Mouse (Mus musculus) hindbrain, postnatal 0 days (tissue): ENCODE results near the gene Grk6. TPM values are rescaled to one million over a fixed set of nuclear protein-coding genes. Genes with fewer than 3 reads are reported as not detected.
A peak's percentile ranks its signal among the peaks of the same experiment; 100 is the strongest.

Experiments
- ATAC-seq: fragments of 200-750 bp; cut with Nextera tagmentation; 2 replicates; pipeline ENCODE4 v1.8.0; 2017; ENCODE audit warnings: mild to moderate bottlenecking, moderate TSS enrichment, moderate library complexity
- DNase-seq: peaks from one replicate; pipeline ENCODE4 v3.0.0-alpha.2; 2015; ENCODE audit warnings: low spot score
- H3K27ac ChIP-seq: fragments of 300-500 bp; sonication (generic); 2 replicates; pipeline ENCODE4 v1.5.1; 2014; ENCODE audit warnings: mild to moderate bottlenecking
- H3K27me3 ChIP-seq: fragments of 300-500 bp; sonication (generic); 2 replicates; pipeline ENCODE4 v1.6.1; 2014; ENCODE audit warnings: low read length, mixed read lengths; ENCODE audit not compliant: insufficient read depth
- H3K36me3 ChIP-seq: fragments of 300-500 bp; sonication (generic); 2 replicates; pipeline ENCODE4 v1.6.1; 2014; ENCODE audit warnings: low read length, mixed read lengths; ENCODE audit not compliant: insufficient read depth
- H3K4me1 ChIP-seq: fragments of 300-500 bp; sonication (generic); 2 replicates; pipeline ENCODE4 v1.6.1; 2014; ENCODE audit warnings: antibody characterized with exemption, low read length, mixed read lengths; ENCODE audit not compliant: insufficient read depth
- H3K4me2 ChIP-seq: fragments of 300-500 bp; sonication (generic); 2 replicates; pipeline ENCODE4 v1.6.1; 2014; ENCODE audit warnings: low read depth, mild to moderate bottlenecking, low read length, moderate library complexity, mixed read lengths
- H3K4me3 ChIP-seq: fragments of 300-500 bp; sonication (generic); 2 replicates; pipeline ENCODE4 v1.5.1; 2014; ENCODE audit warnings: low read length
- H3K9ac ChIP-seq: fragments of 300-500 bp; sonication (generic); replicated peaks from 2 replicates; pipeline ENCODE4 v1.6.1; 2014; ENCODE audit warnings: mild to moderate bottlenecking, low read length, moderate library complexity, mixed read lengths
- H3K9me3 ChIP-seq: fragments of 300-500 bp; sonication (generic); 2 replicates; pipeline ENCODE4 v1.6.1; 2016; ENCODE audit warnings: low read length, mixed read lengths
- CTCF ChIP-seq: IDR thresholded peaks from 2 replicates; pipeline ENCODE4 v1.5.1; 2016; ENCODE audit warnings: antibody characterized with exemption, control low read depth, low read depth
- WGBS: fragments of 180-500 bp; shearing (Covaris S2); extraction: QIAGEN DNeasy Blood & Tissue Kit; methylation state at CpG from one replicate; pipeline ENCODE4 v1.1.7; 2014; 5-methylcytosine and 5-hydroxymethylcytosine counted together
- polyA plus RNA-seq: library from polyadenylated mRNA; unstranded; fragments of >200 nt; fragmentation: Nextera tagmentation; extraction: Ambion mirVana; gene quantifications from 2 replicates; pipeline ENCODE4 v1.2.1, GENCODE M21; 2015
- total RNA-seq: library from RNA; depleted of rRNA; stranded (reverse); fragments of >200 nt; gene quantifications from 2 replicates; pipeline ENCODE4 v1.2.3, GENCODE M21; 2014

Grk6 gene
- total and polyA plus RNA-seq, 2 experiments from 2014 or later = 34.7 to 72.2 TPM

DNA sequence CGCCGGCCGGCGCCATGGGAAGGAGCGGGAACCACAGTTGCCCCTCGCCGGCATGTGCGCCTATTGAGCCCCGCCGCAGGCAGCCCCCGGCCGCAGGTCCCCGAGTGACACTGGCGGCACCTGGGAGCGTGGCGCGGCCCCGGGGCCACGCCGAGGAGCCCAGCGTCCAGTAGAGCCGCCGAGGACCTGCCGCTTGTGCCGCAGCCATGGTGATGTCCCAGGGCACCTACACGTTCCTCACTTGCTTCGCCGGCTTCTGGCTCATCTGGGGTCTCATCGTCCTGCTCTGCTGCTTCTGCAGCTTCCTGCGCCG lies 26.9 kb downstream of the Grk6 start:
- Histone ChIP-seq H3K4me2 (peak overlapping the region; percentile 99), H3K27me3 (no peaks in the 10 kb centered on the region), H3K4me3 (peak overlapping the region; percentile 53), H3K9me3 (no peaks in the 10 kb centered on the region), H3K4me1 (peaks cover 26% of the 10 kb centered on the region), H3K27ac (peak overlapping the region; percentile 89), H3K36me3 (peaks cover 12% of the 10 kb centered on the region), H3K9ac (peak overlapping the region; percentile 75)
- DNase-seq = no peak
- peak; percentile 11 for ATAC-seq
- no peak for TF ChIP-seq CTCF
- WGBS = 0% methylated on average over 24 of the region's 31 CpGs

DNA sequence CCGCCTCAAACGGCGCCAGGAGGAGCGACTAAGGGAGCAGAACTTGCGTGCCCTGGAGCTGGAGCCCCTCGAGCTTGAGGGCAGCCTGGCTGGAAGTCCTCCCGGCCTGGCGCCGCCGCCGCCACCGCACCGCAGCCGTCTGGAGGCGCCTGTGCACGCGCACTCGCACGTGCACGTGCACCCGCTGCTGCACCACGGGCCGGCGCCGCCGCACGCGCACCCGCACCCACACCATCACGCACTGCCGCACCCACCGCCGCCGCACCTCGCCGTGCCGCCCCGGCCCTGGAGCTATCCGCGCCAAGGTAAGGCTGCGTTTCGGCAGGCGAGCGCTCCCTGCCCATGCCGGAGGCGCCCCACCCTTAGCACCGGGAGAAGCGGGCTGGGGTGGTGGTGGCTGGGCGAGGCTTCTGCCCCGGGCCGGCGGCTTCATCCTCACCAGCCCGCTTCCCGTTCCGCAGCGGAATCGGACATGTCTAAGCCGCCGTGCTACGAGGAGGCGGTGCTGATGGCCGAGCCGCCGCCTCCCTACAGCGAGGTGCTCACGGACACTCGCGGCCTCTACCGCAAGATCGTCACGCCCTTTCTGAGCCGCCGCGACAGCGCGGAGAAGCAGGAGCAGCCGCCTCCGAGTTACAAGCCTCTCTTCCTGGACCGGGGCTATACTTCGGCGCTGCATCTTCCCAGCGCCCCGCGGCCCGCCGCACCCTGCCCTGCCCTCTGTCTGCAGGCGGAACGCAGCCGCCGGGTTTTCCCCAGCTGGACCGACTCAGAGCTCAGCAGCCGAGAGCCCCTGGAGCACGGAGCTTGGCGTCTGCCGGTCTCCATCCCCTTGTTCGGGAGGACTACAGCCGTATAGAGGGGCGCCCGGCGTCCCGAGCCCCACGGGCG lies 27.5 kb downstream of the Grk6 start:
- peak; percentile 30 for ATAC-seq
- no peak; the same call in 1 of the 2 replicates for TF ChIP-seq CTCF
- DNase-seq = peak; percentile 86
- Histone ChIP-seq H3K4me1 (peaks cover 26% of the 10 kb centered on the region), H3K27ac (peak overlapping the region; percentile 89), H3K4me2 (peak overlapping the region; percentile 99), H3K9me3 (no peaks in the 10 kb centered on the region), H3K9ac (peak overlapping the region; percentile 75), H3K27me3 (no peaks in the 10 kb centered on the region), H3K36me3 (peaks cover 17% of the 10 kb centered on the region), H3K4me3 (peak overlapping the region; percentile 53)
- WGBS = under 1% methylated on average over 93 of the region's 103 CpGs

DNA sequence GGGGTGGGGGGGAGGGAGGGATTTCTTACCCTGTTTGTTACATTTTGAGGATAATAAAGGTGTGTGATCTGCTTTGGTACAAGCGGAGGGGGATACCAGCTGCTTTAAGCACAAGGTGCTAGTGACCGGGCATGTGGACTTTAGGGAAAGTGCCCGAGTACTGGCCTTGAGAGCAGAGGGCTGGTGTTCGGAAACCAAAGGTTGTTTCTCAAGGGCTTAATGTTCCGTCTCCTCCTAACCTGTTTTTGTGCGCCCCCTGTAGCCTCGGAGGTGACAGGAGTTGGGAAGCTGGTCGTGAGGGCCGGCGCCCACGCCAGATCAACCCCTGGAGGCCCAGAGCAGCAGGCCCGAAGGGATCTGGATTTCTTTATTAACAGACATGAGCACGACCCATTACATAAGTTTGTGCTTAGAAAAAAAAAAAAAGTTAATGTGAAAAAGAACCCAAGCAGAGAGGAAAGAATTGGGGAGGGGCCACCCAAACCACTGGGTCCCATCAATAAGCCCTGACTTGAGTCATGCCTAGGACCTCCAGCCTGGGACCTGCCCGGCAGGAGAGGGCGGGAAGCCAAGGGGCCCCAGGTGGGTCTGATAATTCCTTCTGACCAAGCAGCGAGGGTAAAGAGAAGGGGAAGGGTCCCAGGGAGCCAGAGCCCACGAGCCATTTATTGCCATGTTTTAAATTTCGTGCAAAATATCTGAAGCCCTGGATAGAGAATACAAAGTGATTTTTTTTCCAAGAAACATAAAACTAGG lies 28.4 kb downstream of the Grk6 start:
- H3K36me3 ChIP-seq = peaks cover 21% of the 10 kb centered on the region
- peak overlapping the region; percentile 89 for H3K27ac ChIP-seq
- H3K9me3 ChIP-seq = no peaks in the 10 kb centered on the region
- H3K4me2 ChIP-seq = peak overlapping the region; percentile 99
- WGBS = 20% methylated on average over 18 of the region's 18 CpGs
- DNase-seq (peak; percentile 51), ATAC-seq (no peak)
- H3K9ac ChIP-seq = peak overlapping the region; percentile 75
- TF ChIP-seq CTCF = peak; percentile 34; the same call in 1 of the 2 replicates
- H3K4me3 ChIP-seq = peak overlapping the region; percentile 53
- no peaks in the 10 kb centered on the region for H3K27me3 ChIP-seq
- H3K4me1 ChIP-seq = peaks cover 26% of the 10 kb centered on the region

DNA sequence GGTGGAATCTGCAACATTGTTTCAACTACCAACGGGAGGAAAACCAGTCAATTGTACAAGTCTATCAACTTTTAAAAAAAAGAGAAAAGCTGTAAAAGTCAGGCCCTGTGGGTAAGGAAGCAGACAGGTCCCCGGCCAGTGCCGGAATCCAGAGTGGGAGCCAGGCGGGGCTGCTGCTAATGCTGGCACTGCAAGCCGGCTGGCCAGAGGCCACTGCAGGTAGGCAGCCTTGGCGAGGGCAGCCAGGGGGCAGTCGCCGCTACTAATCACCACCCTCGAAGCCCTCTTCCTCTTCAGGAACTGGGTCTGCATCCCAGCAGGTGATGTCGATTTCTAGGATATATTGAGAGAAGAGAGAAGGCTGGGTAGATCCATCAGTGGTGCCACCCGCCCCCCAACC lies 29.1 kb downstream of the Grk6 start:
- ATAC-seq (no peak), DNase-seq (peak; percentile 36)
- Histone ChIP-seq H3K9ac (no peak overlapping the region), H3K27me3 (no peaks in the 10 kb centered on the region), H3K4me1 (peaks cover 22% of the 10 kb centered on the region), H3K27ac (peak overlapping the region; percentile 52), H3K36me3 (peaks cover 25% of the 10 kb centered on the region), H3K4me2 (peak overlapping the region; percentile 23; the same call in 1 of the 2 replicates), H3K9me3 (no peaks in the 10 kb centered on the region), H3K4me3 (no peak overlapping the region)
- TF ChIP-seq CTCF = peak; percentile 44; the same call in 1 of the 2 replicates
- 35% methylated on average over 11 of the region's 11 CpGs for WGBS

DNA sequence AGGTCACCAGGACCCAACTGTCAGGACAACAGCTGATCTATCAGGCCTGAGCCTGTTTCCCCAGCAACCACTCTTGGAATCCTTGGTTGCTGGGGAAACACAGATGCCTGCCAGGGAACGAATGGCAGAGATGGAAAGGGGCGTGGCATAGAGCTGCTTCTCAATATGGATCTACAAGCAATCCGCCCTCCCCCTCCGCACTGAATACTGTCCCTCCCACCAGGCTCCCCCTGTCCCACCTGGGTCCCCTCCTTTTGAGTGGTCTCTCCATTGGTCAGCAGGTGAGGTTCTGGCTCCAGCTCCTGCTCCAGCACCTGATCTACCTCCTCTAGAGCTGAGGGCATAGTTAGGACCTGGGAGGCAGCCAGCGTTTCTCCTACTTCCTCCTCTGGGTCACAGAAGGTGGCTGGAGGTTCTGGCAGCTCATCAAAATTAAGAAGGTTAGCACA lies 29.8 kb downstream of the Grk6 start:
- WGBS = 3% methylated on average over 5 of the region's 5 CpGs
- H3K9me3 ChIP-seq = no peaks in the 10 kb centered on the region
- no peak for TF ChIP-seq CTCF
- H3K27ac ChIP-seq = peak overlapping the region; percentile 56; the same call in 1 of the 2 replicates
- peak; percentile 89 for DNase-seq
- H3K4me3 ChIP-seq = no peak overlapping the region
- H3K36me3 ChIP-seq = peaks cover 32% of the 10 kb centered on the region
- H3K27me3 ChIP-seq = no peaks in the 10 kb centered on the region
- peak; percentile 46 for ATAC-seq
- H3K4me2 ChIP-seq = 0 out of 2 replicates have a peak overlapping the region, but pooled peaks have one; percentile 16
- H3K9ac ChIP-seq = 0 out of 2 replicates have a peak overlapping the region, but pooled peaks have one; percentile 9
- peaks cover 19% of the 10 kb centered on the region for H3K4me1 ChIP-seq

DNA sequence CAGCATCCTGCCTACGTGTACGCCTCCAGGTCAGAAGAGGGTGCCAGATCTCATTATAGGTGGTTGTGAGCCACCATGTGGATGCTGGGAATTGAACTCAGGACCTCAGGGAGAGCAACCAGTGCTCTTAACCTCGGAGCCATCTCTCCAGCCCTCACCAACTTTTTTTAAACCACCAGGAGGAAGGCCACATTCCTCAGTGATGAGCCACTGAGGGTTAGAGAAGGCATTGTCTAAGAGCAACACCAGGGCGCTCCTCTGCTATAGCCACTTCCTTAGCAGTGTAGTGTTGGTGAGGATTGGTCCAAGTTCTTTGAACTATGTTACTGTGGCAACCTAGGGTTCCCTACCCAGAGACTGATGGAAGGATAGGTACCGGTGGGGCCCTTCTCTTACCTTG lies 30.9 kb downstream of the Grk6 start:
- Histone ChIP-seq H3K9me3 (no peaks in the 10 kb centered on the region), H3K4me2 (no peak overlapping the region), H3K27ac (no peak overlapping the region), H3K4me1 (peaks cover 16% of the 10 kb centered on the region), H3K36me3 (peaks cover 43% of the 10 kb centered on the region), H3K4me3 (no peak overlapping the region), H3K9ac (no peak overlapping the region), H3K27me3 (no peaks in the 10 kb centered on the region)
- no peak for DNase-seq
- ATAC-seq = no peak
- no peak; the same call in 1 of the 2 replicates for TF ChIP-seq CTCF
- WGBS = 86% methylated on average over 5 of the region's 5 CpGs
